Mouse (Mus musculus): ENCODE measurements around the gene Fgf2.

The Fgf2 gene

GRCm38 (mm10) chr3:37414413-37414960, 66.3 kb downstream of the Fgf2 start:
- DNase-seq (ENCODE audit: low read depth): peak; percentile 75

DNA sequence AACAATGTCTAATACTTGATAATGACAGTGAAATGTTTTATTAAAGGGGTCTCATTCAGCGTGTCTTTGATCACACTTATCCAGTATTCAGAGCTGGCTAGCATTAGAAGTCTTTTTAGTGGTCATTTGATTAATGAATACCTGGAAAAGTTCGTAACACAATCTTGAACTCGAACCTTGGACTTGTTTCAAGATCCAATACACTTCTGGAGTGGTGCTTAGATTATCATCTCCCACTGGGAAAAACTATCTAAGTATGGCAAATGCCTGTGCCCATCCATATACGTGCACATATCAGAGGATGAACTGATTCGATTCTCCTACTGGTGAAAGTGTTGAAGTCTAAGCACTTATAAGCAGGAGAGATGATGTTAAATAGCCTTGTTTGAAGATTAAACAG, 70.2 kb downstream of the Fgf2 start:
- no peak for DNase-seq (ENCODE audit: low read depth)

DNA sequence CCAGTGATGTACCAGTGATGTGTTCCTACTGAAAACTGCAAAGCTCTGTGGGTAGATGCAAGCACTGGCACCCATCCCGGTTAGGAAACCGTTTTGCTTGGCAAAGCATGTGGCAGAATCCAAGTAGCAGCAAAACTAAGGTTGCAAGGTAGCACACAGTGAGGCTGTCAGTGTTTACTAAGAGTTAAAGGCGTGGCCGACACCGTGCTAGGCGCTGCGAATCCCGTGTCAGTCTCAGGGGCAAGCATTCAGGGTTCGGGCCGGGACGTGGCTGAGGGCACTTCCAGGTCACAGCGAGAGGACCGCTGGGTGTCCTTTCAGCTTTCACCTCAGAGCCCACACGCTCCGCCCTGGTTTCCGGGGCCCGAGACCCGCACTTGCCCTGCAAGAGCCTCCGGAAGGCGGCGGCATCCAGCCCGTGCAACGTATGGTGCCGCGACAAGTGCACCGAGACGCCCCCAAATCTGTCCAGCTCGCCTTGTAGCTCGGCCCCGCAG, 70.9 kb downstream of the Fgf2 start:
- DNase-seq (ENCODE audit: low read depth): peak; percentile 50

GRCm38 (mm10) chr3:37419458-37419991, 71.4 kb downstream of the Fgf2 start, which contains the start of gene Spata5:
Gene Spata5 (plus strand): TSS chr3:37419896.
- DNase-seq (ENCODE audit: low read depth): peak; percentile 99

GRCm38 (mm10) chr3:37420072-37420471, 71.9 kb downstream of the Fgf2 start, which contains the start of gene Nudt6:
Gene Nudt6 (minus strand): TSS chr3:37420211.
- peak; percentile 83 for DNase-seq (ENCODE audit: low read depth)

- DNase-seq (ENCODE audit: low read depth): peak; percentile 34
Measured at GRCm38 (mm10) chr3:37420641-37421040, 72.5 kb downstream of the Fgf2 start.

DNA sequence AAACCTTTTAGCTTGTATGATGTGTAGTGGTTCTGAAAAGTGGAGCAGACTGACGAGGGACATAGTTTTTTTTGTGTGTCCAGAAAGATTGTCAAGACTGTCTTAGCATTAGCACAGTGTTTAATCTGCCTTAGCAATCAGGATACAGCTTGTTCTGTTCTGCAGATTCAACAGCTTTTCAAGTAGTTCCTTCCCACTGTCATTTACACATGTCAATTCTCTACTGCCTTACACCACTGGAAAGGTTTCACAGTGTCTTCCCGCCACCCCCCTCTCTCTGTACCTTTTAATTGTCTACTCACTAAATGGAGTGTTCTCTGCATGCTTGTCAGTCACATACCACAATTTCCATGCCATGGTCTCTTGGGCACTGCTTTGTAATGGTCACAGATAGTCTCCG, 73.0 kb downstream of the Fgf2 start:
- peak; percentile 23 for DNase-seq (ENCODE audit: low read depth)

- no peak for DNase-seq (ENCODE audit: low read depth)
Measured at GRCm38 (mm10) chr3:37426069-37426468, 77.9 kb downstream of the Fgf2 start.

DNA sequence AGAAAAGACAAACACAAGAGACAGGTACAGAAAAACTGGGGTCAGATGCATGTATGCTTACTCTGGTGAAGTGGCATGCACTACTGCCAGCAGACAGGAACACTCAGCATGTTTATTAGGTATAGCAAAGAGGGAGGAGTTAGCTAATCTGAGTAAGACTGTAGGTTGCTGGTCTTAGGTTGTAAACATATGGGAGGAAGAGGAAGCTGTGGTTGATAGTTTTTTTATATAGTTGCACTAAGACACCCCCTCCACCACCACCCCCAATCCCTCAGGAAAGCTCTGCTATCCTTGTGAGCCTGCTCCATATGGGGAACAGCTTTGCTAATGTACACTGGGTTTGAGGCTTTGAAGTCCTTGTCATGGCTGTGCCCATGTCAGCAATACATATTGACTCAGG, 82.2 kb downstream of the Fgf2 start:
- DNase-seq (ENCODE audit: low read depth): no peak

- no peak for DNase-seq (ENCODE audit: low read depth)
Measured at GRCm38 (mm10) chr3:37439770-37440169, 91.6 kb downstream of the Fgf2 start.

DNA sequence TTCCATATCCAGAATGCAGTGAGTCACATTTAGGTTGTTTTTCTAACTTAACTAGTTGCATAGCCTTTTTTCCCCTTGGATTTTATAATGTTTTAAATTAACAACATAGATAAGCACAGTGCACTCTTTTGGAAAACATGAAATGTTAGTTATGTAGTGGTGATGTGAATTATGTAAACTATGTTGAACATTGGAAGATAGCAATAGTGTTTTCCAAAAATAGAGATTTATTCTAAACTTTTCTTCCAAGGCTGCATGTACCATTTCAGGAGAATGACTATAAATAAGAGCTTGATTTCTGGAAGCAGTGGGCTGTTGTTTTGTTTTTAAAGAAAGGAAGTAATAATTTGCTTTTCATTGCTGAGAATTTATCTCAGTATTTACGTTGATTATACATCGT, 95.3 kb downstream of the Fgf2 start:
- DNase-seq (ENCODE audit: low read depth): no peak

DNA sequence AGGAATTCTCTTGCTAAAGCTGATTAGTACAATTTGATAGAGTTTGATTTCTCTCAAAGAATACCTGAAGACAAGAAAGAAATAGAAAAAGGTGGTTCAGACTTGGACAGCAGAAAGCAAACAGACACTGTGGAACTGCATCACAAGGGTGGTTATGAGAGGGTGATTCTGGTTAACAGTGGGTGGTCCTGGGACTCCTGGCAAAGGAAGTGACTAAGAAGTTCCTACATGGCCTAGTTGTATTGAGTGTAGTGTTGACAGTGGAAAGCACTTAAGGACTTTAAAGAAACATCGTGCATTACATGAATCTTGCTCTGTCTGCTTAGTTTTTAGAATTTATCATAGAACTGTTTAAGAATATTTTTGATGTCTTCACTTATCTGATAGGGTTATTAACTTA, 107.8 kb downstream of the Fgf2 start:
- DNase-seq (ENCODE audit: low read depth): no peak
